Mouse (Mus musculus): ENCODE results near the gene Kif11.

The Kif11 gene

DNA sequence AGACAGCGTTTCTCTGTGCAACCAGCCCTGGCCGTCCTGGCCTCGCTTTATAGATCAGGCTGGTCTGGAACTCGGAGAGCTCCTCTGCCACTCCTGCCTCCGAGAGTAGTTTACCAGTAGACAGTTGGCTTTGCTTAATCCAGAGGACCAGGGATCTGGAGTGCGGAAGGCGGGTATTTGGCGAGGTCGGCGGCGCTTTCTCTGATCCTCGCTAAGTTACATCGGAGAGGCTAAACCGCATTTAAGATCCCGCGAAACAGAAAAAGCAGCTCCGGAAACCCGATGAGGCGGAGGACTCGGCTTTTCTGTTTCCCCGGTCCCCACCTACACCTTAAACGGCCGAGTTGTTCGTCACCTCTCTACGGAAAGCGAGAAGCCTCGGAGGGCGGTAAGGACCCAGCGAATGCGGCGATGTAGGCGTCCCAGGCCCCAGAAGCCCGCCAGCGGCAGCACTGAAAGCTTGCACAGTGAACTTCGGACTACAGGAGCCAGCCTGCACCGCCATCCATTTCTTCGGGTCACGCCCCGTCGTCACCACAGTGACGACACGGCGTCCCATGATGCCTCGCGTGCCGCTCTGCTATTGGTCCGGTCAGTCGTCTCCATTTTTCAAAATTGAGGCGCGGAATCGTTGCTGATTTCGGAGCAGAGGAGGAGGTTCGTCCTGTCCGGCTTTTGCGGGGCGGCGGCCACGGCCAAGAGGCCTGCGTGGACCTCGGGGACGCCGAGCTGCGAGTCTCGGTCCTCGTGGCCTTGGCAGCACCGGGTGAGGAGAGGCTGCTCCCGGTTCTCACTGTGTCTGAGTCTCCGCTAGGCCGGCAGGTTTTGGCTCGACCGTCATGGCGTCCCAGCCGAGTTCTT lies at the start of gene Kif11:
TSS of gene Kif11 (plus strand) at position 649 of the 861 bp plus-strand sequence.
- DNase-seq = peak; percentile 96

DNA sequence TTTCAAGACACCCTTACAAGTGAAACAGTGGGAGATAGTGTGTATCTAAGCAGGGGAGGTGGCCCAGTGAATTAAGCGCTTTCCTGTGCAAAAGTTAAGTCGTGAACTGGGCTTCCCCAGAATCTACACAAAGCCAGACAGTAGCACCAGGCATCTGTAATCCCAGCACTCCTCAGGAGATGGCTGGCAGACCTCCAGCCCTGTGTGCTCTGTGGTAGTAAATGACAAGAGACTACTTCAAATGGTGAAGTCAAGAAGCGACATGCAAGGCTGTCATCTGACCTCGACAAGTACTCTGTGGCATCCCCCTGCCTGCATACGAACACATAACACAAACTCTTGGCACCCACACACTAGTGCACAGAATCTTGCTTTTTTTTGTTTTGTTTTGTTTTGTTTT lies 49.0 kb upstream of the Kif11 start:
- no peak for DNase-seq

DNA sequence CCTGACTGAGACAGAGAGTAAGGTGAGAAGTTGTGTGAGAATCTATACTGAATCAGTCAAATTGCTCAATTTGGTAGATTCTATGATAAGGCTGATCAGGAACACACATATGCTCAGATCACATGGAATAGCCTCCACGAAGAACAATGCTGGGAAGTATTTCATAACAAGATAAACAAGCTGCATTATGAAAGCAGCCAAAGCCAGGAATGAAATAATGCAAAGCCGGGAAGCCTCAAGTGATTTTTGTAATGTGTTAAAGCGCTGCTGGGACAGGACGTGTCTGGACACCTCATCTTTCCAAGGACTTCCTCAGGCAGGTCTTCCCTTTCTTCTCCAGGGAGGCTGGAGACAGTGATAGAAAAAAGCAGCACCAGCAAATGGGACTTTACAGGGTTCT lies 43.5 kb upstream of the Kif11 start:
- no peak for DNase-seq

DNA sequence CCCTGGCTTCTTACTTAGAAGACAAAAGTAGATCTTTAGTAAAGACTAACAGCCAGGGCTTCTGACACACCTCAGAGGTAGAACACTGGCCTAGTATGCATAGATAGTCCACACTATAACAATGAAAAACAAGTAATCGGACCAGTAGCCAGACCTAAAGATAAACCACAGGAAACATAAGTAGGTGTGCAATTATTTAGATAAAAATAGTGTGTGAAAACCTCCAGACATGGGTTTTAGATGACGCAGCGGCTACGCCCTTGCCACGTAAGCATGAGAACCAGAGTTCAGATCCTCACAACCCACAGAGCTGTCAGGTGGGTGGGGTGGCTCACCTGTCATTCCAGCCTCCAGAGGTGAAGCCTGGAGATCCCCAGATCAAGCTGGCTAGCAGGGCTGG lies 42.8 kb upstream of the Kif11 start:
- DNase-seq = no peak

DNA sequence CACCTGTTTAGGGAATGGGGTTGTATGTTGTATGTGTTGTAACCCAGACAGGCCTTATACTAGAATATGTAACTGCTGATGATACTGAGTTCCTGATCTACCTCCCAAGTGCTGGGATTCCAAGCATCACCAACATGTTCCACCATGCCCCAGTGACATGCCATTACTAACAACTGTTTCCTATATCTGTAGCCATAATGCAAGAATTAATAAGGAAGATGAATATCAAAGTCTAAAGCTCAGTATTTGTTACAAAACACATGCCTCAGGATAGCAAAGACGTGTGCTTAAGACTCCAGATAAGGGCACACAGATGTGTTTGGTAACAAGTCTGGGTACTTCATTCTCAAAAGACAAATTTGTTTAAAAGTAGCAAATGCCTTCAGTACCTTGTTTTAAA lies 40.8 kb upstream of the Kif11 start:
- DNase-seq = no peak

DNA sequence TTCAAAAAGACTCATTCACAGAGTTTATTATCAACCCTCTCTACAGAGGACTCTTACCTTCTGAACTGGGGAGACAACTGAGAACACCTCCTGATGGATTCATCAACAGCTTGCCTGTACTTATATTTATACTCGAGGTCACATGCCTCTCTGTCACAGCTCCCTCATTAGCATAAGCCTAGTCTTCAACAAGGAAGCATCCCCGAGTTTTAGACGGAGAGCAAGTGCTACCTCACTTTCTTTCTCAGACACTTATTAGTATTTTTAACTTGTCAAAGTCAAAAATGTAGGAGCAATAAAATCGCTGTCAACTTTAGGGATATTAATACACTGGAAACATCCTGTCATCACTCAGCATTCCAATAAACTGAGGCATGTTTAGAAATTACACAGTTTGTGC lies 38.5 kb upstream of the Kif11 start, which contains the start of gene Ide:
TSS of gene Ide (minus strand) at position 101 of the 400 bp plus-strand sequence.
- no peak for DNase-seq

DNA sequence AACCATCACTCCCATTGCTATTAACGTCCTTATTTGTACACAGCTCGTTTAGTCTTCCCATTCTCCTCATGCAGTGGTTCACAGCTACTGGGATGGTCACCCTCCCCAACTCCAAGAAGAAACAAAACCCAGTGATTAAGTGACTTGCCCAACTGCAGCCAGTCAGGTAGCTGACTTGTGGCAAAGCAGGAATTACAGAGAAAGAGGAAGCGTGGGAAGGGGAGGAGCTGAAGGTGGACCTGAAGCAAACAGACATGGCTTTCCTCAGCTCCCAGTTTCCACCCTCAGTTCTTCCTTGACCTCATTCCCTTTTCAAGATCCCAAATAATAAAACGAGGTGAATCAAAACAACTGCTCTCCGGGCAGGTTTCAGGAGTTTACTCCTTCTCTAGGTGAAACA lies 35.7 kb upstream of the Kif11 start:
- DNase-seq = no peak

DNA sequence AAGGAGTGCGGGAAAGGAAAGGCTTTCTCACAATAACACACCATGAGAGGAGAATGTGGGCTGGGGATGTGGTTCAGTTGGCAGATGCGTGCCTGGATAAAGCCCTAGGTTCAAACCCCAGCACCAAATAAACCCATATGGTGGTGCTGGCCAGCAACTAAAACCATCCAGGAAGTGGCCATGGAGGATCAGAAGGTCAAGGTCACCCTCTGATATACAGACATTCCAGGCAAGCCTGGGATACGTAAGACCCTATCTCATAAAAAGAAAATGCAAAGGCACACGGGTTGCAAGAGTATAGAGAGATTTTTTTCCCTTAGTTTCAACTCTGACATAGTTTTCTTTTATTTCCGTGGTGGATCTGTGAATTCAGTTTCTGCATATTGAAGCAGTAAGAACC lies 35.3 kb upstream of the Kif11 start:
- no peak for DNase-seq

DNA sequence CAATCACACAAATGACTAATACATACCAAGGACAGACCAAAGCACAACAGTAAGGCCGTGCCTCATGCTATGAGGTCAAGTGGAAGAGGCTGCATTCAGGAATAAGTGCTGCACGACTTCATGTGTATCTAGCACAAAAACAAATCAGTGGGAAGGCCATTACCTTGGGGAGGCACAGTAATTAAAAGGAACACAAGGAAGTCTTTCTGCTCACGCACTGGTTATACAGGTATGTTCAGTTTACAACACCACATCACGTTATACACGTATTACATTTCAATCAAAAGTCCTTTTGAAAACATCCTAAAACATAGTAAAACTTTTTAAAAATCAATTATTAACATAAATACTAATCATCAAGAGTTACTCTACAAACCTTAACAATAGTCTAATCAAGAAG lies 32.3 kb upstream of the Kif11 start:
- no peak for DNase-seq

DNA sequence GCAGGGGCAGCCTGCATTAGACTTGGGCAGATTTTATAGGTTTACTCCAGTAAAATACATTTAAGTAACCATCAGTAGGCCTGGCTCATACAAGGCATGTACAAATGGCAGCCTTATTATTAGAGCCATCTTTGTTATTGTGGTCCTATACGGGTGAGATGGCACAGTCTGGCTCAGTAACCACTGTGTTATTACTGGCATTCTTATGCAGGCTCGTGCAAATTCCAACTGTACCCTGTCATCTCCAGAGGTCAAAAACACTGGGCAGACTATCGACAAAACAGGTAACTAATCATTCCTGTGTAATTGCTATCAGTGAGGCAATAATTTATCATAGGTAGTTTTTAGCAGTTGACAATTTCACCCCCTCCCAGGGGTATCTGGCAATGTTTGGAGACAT lies 29.9 kb upstream of the Kif11 start:
- no peak for DNase-seq

DNA sequence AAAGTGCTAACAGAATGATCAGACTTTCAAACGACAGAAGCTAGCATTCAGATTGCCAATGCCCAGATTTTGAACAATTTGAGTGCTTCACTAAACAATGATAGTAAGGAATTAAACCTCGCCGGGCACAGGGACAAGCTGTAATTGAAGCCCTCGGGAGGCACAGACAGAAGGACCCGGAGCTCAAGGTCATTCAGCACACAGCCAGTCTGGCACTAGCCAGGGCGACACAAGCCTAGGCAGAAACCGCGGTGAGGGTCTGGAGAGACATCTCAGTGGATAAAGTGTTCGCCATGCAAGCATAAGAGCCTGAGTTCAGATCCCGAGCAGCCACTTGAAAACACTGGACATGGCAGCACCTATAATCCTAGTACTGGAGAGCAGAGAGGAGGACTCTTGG lies 27.9 kb upstream of the Kif11 start:
- no peak for DNase-seq

DNA sequence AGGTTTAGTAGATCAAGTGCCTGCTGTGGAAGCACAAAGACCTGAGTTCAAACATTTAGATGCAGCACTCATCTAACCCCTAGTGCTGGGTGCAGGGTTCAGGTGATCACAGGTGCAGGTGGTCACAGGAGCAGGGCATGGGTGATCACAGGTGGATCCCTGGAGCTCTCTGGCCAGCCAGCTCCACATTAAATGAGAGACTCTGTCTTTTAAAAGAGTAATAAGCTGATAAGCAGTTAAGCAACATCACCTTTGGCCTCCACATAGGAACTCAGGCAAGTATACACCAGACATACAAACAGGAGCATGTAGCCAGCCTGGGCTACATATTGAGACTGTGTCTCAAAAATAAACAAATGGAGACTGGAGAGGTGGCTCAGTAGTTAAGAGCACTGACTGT lies 27.3 kb upstream of the Kif11 start:
- no peak for DNase-seq

DNA sequence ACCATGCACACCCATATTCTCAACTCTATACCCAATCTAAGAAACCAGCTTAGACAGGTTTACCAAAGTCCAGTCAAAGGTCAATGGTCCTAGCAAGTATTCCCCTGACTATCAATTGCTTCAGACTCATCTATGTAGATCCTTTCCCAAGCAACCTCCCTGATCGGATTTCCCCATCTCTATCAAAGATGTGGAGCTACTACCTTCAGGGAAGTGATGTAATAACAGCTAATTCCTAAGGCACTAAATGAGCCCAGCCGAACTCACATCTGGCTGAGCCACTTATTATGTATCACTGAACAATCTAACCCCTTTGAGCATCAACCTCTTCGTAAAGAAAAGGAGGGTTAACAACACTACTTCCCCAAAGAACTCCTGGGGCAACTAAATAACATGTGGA lies 23.4 kb upstream of the Kif11 start:
- DNase-seq = no peak

DNA sequence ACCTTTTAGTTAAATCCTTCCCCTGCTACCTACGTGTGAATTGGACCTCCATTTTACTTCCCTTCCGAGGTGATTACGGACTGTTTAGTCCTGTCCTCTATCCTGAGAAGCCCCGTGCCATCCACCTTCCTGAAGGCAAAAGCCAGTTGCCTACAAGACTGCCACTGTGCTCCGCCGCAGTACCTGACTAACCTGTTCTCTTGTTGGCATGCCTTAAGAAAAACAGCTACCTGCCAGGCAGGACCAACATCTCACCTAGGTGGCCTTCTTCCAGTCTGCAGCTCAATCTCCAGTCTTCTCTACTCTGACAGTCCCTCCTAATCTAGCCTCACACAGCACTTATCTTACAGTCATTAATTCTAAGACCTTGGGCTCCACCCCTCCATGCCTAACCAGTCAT lies 22.9 kb upstream of the Kif11 start:
- DNase-seq = no peak

DNA sequence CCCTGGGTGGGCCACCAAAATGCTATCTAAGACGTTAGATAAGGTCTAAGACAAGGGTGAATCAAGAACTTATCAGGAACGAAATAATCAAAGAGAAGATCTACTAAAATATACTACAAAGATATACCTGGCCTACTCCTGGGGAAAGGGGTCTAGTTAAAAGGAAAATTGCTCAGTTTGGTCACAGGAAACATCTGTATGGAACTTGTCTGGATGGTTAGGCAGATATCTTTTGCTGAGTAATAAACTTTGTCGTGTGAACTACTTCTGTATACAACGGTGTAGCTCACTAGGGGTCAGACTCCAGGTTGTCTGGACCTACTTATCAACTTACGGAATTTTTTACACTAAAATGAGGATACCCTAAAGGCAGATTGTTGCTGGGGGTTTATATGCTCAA lies 16.2 kb upstream of the Kif11 start:
- DNase-seq = no peak

DNA sequence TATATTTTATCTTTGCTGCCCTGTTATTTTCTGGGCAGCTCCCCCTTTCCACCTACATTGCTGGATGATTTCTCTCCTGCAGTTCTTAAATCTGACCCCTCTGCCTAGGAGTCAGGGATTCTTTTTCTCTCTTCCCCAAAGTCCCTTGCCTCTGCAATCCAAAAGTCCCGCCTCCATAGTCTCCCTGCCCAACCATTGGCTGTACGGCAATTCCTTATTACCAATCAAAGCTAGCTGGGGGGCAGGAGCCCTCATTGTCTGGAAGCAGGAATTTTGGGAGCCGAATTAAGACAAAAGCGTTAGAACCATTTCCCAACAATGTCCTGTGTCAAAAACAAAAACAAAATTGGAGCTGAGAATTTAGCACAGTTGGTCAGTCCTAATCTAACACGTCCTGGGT lies 13.7 kb upstream of the Kif11 start:
- no peak for DNase-seq

DNA sequence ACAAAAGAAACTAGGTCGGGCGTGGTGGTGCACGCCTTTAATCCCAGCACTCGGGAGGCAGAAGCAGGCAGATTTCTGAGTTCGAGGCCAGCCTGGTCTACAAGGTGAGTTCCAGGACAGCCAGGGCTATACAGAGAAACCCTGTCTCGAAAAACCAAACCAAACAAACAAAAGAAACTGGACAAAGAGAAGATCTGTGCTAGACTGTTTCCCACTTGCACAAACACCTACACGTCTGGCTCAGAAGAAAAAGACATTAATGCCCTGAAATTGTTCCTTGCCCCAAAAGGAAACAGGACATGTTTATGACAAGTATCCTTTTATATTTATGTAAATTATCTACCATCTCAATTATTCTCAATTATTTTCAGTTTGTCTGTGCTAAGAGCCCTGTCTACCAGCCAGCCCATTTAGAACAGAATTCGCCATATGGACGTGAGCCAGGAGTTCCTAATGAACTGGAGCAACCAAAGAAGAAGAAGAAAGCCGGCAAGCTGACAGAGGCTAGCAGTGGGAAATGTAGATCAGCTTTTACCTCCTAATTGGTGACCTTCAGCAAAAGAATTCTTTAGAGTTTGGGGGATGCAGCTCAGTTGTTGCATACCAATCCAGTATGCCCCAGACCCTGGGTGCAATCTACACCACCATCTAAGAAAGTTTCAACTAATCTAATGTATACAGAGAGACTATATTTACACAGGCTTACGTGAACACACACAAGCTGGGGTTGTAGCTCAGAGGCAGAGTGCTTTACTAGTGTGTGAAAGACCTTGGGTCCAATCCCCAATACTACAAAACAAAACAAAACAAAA lies 12.9 kb upstream of the Kif11 start:
- DNase-seq = no peak

DNA sequence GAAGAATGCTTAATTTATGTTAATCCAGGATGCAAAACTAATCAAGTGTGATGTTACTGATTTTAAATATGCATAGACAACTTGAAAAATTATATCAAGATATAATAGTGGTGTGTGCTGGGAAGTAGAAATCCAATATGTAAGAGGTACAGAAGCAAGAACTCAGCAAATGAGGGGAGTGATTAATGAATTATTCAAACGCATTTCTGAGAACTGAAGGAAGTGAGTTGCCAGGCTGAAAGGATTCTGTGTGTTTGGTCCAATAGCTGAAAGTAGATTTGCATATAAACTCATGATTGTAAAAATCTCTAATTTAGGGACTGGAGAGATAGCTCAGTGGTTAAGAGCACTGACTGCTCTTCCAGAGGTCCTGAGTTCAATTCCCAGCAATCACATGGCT lies 7.2 kb upstream of the Kif11 start:
- DNase-seq = no peak

DNA sequence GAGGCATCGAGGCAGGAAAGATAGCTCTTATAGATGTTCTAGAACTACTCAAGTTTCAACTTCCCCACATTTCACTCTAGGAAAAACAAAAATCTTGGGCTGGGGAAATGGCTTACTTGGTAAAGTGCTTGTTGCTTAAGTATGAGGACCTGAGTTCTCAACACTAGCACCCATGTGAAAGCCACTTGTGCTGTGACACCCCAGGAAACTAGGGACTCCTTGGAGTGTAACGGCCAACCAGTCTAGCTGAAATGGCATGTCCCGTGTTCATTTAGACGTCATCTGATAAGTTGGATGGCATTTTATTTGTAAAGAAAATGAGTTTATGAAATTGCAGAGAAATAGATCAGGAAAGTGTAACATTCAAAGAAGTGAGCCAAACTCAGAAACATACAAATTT lies 6.3 kb upstream of the Kif11 start:
- no peak for DNase-seq

DNA sequence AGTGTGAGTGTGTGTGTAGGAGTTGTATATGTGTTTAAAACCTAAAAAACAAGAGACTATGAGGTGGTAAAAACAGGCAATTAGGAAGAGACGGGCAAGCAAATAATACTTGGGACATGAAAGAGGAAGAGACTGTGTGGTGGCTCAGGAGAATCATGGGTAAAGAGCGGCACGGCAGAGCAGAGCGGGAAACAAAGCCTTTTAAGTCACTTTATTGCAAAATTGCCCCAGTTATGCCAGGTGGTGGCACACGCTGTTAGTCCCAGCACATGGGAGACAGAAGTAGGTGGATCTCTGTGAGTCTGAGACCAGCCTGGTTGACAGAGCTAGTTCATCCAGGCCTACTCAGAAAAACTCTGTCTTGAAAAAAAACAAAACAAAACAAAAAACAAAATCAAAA lies 5.8 kb upstream of the Kif11 start:
- no peak for DNase-seq

DNA sequence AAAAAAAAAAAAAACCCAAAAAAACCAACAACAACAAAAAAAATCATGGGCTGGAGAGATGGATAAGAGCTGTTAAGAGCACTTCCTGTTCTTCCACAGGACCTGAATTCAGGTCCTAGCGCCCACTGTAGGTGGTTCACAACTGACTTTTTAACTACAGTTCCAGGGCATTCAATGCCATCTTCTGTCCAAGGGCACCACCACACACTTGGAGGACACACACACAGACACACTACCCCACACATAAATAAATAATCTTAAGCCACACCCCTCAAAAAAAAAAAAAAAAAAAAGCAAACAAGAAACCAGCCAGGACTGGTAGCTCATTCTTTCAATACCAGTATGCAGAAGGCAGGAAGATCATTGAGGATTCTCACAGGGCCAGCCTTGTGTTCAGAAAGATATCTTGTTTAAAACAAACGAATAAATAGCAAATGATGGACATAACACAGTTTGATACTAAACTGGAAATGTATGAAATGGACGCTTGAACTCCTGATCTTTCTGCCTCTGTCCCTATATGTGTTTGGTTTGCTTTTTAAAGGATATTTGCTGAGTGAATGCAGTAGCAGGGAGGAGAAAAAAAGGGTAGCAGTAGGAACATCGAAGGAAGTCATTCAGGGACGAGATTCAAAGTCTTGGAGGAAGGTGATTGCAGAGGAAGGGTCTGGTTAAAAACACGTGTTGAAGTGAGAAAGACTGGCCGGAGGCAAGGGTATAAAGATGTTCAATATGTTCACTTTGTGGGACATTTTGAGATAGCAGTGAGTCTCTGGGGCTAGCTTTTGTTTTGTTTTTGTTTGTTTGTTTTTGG lies 1.1 kb upstream of the Kif11 start:
- no peak for DNase-seq

DNA sequence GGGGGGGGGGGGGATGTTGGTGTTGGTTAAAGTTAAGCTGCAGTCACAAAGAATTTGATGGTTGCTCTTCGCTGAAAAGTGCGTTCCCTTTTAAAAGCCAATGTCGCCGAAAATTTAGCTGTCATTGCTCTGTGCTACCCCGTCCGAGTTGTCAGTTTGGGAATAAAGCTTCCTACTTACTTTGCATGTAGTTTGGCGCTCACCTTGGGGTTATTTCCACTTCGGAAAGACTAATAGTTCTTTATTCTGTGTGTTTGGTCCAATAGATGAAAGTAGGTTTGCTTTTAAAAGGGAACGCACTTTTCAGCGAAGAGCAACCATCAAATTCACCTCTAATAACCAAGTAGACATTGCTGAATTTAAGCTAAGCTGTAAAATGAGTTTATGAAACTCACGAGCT lies 638 bp downstream of the Kif11 start:
- DNase-seq = no peak

DNA sequence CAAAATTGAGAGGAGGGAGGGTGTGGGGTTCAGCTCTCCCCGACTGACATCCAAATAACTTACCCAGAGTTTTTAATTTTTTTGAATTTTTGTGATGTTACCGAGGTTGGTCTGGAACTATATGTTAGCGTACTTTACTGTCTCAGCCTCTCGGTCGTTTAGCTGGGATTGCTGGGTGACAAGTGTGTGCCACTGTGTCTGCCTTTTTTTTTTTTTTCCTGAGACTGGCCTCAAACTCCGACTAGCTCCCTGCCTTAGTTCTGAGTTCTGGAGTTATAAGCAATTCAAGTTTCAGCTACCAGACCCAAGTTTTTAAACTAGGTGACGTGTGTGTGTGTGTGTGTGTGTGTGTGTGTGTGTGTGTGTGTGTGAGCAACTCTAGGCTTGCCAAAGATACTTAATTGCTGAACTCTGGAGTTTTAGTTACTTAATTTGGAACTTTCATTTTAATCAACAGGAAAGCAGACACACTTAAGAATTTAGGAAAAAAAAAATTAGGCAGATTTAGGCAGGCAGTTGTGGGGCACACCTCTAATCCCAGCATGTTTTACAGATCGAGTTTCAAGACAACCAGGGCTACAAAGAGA lies 1.3 kb downstream of the Kif11 start:
- DNase-seq = no peak
